Mouse (Mus musculus): ENCODE data around the gene Pld1.

Gene Pld1

DNA sequence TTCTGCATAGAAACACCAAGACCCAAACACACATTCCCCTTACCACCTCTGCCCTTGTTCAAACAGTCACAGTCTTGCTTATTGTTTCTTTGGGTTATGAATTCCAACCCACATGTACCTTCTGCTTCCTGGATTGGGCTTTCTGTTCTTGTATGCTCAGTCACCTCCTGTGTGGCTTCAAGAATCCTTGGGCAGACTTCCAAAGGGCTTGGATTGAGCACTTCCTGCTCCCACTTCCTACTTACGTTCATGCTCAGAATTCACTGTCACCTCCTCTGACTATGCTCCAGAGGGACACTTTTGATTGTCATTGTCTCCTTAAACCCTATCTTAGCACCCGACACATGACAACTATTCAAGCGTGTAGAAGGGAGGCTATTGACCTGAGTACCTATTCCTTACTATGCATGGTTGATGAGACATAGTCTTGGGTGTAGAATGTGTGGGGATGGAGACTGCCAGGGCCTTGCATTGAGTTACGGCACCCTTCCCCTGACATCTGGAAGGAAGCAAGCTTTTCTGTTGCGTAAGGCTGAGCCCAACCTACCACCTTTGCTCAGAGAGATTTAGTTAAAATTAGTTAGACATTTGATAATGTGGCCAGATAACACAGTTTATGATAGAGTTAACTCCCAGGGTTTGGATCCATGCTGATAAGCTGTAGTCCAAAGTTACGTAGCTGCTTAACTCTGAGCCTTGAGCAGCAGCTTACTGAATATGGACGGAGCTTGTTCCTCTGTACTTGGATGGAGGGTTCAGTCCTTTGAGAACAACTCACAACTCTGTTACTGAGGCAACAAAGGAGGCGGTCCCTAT is 55.9 kb downstream of the Pld1 start:
- DNase-seq = no peak

DNA sequence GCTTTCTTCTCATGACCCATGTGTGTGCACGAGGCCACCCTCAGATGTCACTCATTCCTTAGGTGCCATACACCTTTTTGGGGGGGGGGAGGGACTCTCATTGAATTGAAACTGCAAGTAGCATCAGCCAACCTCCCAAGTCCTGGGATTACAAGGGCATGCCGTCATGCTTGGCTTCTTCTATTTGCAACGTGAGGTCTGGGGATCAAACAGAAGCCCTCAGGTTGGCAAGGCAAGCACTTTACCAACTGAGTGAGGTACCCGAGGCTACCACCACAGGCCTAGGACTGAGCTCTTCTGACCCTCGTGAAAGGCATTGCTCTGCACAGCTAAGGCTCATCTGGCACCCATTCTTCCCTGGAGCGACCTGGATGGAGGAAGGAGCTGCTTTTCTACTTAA is 65.8 kb downstream of the Pld1 start:
- DNase-seq = no peak

DNA sequence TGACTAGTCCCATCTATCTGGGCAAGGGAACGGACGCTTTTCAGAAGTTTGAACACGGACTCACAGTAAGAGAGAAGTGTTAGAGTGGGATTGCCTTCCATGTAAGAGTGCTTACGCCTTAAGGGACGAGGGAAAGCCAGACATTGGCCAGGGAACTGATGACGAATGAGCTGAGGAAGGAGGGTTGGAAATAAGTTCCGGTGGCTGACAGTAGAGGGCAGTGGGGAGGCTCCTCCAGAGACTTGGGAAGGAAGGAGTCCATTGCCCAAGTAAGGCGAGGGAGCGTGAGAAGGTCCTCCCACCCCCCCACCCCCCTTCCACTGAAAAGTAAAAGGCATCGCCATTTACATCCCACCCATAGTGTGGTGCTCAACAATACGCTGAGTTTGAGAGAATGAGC is 69.2 kb downstream of the Pld1 start:
- no peak for DNase-seq

DNA sequence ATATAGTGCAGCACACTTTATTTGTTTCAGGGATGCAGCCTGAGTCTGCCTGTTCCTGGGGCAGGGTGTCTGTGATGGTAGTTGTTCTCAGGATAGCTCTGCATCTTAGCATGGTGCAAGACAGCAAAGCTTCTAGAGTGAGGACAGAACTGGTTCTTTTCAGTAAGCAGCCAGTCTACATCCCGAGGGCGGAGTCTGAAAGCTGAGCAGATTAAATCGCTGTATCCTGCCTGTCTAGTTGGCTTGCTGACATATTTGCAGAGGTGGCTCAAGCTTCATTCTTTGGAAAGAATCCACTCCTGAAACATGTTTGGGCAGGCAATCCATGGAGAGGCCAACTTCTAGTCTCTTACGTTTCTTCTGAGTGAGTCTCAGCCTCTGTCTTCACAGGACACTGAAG is 69.9 kb downstream of the Pld1 start:
- DNase-seq = no peak

DNA sequence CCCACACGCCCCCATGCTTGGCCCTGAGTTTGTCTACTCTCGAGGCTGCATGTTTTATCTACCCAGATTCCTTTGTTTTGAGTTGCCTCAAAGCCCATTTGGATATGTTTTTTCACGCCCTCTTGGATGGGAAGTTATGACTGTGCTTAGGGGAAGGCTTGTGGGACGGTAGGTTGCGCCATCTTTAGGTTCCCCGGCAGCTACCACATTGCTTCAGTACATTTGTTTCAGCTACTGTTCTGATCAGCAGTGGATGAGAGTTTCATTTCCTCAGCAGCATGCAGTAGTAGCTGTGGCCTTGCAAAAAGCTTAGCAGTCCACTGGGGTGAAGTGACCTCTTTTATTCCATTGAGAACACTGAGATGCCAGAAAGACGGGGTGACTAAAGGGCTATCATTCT is 73.7 kb downstream of the Pld1 start:
- no peak for DNase-seq

DNA sequence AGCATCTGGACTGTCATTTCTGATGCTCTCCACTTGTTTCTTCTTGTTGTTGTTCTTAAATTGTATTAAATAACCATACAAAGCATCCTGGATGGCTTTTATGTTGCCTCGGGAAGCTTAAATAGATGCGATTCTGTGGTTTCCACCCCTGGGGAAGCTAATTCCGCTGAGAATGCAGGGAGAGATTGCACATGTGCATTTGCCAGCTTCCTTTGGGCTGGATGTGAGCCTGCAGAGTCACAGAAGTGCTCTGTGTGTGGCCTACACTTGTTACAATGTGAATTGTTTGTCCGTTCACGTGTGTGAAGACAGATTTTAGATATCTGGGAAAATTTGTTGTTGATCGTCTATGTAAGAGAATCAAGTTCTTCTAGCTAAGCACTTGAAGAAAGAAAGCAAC is 74.9 kb downstream of the Pld1 start:
- DNase-seq = no peak

DNA sequence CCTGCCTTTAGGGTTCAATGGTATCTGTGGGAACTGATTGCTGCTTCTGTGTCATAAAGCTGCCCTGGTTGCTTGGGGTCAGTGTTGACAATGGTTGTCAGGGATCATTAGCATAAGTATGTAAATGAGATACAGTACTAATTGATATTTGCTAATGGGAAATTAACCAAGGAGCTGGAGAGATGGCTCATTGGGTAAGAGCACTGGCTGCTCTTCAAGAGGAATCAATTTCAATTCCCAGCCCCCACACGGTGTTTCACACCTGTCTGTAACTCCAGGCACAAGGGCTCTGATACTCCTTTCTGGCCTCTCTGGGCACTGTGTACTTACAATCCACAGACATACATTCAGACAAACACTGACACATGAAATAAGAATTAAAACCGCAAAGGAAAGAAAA is 78.5 kb downstream of the Pld1 start:
- no peak for DNase-seq

DNA sequence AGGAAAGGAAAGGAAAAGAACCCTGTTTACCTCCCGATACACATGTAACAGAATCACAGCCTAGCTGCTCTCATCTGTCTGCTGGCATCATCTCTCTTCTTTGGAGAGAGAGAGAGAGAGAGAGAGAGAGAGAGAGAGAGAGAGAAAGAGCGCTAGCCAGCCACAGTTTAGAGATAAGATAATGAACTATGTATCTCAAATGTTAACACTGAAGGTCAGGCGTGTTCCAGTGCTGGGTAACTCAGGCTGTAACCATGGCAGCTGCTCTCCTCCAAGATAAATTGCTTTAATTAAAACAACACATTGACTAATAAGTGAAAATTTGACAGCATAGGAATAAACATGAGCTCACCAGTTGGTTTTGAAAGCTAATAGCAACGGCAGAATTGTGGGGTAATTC is 81.2 kb downstream of the Pld1 start:
- no peak for DNase-seq

DNA sequence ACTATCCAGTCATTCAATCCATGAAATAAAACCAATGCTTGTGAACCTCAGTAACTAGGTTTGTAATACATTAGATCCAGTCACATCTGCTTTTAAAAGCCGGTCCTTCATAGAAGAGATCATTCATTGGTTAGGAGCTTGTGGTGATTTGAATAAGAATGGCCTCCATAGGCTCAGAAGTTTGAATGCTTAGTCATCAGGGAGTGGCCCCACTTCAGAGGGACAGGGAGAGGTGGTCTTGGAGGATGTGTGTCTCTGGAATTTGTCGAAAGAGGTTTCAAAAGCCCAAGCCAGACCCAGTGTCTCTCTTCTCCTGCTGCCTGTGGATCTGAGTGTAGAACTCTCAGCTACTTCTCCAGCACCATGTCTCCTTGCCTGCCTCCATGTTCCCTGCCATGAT is 81.9 kb downstream of the Pld1 start:
- DNase-seq = no peak

DNA sequence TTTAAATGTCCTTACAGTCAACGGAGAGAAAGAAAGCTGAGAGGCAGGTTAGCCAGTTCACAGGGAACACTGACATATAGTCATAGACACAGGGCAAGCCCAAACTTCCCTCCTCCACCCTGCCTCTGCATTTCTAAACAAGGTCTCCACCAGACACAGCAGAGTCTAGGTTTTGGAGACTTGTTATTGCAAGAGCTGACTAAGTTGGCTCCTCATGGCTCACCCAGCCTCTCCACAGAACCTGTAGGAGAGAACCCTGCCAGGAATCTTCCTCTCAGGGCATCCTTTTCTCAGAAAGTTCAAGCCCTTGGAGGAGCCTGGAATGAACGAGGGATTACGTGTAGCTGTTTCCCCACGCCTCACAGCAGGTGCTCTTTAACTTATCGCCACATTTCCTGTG is 83.7 kb downstream of the Pld1 start:
- no peak for DNase-seq

DNA sequence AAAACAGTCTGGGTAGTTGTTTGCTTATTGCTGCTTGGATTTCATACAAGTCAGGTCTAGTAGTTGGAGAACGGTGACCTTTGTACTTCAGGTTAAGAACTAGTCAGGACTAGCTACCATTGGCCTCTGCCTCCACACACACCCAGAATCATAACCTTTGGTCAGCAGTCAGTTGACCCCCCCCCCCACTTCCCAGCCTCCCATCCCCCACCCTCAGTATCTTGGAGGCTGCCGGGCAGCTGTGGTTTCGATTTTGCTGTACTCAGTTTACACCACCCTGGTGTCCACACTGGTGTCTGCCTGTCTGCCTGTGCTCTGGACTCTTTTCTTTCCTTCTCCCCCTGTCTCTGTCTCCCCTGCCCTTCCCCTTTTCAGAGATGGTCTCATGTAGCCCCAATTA is 88.4 kb downstream of the Pld1 start:
- DNase-seq = no peak

DNA sequence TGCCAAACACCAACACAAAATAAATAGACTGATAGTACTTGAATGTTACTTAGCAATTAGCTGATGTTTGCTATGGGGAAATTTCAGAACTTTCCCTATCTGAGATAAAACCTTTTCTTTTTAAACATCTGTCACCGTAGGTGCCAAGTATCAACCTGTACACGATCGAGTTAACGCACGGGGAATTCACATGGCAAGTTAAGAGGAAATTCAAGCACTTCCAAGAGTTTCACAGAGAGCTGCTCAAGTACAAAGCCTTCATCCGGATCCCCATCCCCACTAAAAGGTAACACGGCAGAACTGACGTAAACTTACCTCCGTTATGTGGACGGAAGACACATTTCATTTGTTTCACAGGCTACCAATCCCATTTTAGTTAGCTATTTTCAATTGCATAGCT is 90.0 kb downstream of the Pld1 start:
- no peak for DNase-seq

DNA sequence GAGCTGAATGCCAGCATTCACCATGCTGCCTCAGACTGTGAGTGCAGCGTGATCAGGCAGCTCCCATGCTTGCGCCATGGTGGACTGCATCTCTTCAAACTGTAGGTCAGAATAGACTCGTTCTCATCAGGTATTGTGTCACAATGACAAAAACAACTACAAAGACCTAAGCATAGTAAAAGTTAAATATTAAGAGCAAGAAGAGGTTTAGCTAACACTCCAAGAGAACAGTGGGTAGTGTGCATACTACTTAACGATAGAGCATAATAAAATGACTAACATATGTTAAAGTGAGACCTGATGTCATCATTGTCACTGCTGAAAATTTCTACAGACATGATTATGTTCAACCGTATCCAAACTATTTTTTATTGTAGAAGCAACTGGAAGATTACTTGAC is 92.4 kb downstream of the Pld1 start:
- DNase-seq = no peak

DNA sequence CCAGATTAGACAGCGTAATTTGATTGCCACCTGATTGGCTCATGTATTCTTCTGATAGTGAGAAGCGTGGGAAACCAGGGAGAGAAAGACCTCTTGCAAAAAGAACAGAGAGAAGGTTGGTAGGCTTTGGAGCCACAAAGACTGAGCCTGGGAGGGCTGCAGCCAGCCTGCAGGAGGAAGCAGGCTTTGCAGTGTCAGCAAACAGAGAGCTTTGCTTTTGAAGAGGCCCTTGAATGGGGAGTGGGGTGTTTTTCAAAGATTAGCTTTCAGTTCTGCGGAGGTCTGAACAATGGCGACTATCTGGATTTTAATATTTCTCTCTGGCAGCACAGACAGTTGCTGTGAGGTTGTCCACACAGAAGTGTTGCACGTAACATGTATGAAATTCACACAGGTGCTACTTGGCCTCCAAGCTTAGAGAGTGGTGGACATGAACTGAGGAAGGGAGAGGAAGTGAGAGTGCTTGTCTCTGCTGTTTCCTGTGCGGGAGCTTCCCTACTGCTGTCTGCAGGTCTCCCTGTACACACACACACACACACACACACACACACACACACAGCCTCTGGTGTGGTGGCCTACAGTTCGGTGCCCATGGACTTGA is 93.2 kb downstream of the Pld1 start:
- DNase-seq = peak; percentile 54

DNA sequence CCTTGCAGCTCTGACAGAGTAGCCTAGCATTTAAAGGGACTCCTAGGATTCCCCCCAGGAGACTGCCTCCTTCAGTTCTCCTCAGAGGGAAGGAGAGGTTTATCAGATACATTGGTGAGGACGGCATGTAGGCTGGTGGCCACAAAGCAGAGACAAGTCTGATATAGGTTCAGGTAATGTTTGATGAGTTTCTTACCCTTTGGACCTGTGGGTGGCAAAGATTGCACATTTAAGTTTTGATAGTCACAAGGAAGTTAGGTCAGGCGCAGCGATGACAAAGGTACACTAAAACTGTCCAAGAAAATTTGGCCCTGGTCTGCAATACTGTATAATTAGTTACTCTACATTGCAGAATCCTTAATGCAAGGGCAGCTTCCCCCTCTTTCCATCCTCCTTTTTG is 95.4 kb downstream of the Pld1 start:
- DNase-seq = no peak

DNA sequence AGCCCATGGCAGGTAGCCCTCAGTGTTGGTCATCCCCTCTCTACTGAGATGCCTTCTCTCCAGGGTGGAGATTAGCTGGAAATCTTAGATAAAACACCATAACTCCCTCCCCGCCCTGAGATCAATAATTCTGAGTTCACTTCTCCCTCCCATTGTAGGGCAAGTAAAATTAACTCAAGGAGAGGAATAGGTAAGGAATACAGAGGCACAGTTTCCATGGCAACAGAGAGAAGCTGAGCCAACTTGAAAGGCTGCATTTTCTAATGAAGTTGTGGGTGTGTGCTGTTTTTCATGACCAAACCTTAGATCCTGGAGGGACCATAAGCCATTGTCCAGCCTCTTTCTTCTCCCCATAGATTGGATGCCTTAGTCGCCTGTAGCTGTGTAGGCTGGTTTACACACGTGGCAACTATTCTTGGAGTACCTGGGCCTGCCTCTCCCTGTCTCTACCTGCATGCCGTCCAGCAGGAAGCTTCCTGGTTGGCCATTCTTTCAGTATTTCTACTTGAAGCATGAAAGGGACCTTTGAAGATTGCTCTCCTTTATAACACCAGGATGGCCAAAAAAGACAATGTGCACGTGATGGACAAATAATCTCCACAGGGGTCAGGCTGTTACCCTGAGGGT is 96.3 kb downstream of the Pld1 start:
- DNase-seq = no peak

DNA sequence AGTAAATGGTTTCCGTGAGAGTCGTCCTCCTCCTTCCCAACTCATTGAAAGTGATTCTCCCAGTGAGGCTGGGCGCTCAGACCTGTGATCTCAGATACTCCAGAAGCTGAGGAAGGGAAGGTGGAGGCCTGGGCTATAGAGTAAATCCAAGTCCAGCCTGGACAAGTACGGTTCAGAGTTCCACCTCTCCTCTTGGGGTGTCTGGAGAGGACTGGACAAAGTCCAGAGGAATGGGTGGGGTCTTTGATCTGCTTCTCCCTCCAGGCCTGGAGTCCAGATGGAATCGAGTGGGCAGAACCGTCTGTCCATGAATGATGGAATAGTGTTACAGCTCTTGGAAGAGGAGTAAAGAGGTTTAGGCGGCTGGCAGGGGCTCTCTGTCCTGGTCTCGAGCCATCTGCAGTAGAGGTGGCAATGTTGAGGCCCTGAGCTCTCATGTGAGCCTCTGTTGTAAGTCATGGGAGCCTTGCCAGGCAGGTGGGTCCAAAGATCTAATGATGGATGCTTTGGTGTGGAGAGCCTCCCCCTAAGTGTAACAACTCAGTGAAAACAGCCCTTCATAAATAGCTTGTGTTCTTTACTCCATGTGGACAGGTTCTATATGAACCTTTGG is 98.9 kb downstream of the Pld1 start:
- DNase-seq = no peak

DNA sequence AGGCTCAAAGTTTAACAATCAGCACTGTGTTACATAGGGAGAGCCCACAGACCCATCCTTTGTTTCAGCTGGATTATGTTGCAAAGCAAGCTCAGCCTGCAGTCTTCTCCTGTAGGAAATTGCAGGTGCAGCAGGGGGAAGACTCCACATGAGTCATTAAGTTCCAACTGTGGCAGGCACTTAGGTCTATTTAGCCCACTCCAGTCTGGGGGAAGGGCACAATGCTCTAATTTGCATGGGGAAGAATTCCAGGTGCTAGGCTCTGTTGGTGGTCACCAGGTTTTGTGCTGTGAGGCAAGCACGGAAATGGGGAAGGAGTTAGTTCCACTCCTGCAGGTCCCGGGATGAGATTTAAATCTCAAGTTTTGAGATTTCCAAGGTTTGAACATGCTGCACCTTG is 99.6 kb downstream of the Pld1 start:
- no peak for DNase-seq

DNA sequence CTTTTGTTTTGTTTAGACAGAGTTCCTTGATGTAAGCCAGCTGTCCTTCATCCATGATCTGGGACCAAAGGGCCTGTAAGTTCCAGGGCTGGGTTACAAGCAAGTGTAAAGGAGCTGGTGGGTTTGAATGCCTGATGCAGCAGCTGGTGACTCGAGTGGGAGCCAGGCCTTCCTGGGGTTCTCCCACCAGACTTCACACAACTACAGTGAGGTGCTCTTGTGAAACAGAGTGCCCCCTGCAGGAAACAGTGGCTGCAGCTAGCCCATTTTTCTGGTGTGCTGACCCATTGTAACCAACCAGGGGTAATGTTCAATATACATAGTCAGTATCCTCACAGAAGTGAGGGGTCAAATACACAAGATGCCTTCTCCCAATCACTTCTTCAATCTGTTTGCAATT is 101.3 kb downstream of the Pld1 start:
- DNase-seq = peak; percentile 39

DNA sequence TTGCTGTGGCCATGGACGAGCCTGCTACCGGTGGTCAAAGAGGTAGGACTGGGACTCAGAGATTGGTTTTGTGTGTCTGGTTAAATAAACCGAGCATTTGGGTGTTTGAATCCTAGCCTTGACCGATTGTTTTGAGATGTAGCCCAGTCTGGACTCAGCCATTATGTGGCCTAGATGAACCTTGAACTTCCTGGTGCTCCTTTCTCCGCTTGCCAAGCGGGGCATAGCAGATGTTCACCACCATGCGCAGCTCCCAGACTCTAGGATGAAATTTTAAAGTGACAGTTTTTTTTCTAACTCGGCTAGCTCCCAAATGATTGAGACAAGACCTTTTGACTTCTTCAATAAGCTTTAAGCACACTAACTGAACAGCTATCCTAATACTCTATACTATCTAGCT is 102.7 kb downstream of the Pld1 start:
- no peak for DNase-seq

DNA sequence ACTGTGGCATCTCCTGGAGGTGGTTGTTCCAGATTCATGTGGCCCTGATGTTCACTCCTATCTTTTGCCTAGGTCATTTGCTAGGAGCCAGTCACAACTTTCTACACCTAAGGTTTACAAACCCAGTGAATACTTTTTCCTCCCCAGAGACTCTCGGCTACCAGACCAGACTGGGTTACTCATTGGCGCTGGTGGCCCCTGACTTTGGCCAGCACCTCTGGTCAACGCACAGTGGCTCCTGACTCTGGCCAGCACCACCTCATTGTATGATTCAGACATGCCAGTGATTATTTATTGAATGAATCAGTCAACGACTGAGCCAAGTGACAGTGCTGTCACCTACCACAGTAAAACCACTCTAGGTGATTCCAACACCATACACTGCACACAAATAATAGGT is 103.9 kb downstream of the Pld1 start:
- no peak for DNase-seq

DNA sequence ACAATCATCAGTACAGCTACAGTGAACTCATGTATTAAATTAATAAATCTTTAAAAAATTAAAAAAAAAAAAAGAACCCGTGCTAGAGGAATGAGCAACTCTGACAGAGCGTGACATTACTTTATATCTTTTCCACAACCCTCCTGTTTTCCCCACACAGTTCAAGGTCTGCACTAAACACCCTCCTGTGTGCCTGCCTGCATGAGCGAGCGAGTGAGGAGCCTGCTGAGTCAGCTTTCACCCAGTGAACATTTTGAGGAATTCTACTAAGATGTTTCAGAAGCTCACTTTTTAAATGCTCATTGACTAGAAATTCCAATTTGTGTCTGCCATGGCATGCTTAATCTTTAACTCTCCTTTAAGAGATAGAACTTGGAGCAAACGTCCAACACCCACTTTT is 109.1 kb downstream of the Pld1 start:
- DNase-seq = no peak

DNA sequence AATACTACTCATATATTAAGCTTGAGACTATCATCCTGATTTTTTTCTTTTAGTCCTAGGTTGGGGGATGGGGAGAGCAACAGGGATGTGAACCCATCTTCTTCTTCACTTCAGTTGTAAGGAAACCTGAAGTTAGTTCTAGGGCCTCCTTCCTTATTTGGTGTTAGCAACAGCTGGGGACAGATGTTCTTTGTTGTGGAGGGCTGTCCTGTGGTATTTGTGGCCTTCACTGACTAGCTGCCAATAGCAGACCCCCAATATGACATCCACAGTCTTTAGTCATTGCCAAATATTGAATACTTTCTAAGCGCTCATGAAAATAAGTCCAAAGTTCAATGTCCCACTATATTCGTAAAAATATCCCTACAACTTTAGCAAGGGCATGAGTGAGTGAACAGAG is 111.0 kb downstream of the Pld1 start:
- no peak for DNase-seq

DNA sequence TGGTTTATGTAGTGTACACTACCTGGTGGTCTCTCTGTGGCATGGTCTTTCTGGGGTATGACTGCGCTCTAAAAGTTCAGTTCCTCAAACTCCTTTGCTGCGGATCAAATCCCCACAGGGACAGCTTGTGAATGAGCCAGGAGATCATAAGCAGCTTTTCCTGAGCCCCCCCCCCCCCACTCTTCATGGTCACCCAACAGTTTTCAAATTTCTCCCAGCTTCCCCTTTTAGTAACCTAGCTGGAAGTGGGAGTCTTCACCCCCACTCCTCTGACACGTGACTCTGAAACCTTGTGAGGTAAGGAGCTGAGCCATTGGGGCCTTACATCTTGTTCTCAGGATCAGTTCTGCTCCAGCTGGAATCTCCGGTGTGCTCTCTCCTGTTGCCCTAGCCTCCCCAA is 114.6 kb downstream of the Pld1 start:
- DNase-seq = no peak

Data from thymus, postnatal 14 days (tissue).